Mouse (Mus musculus) myocyte (in vitro differentiated cells): ENCODE measurements around the gene Tmem176b.

Experiments used
- CEBPB ChIP-seq: IDR thresholded peaks from 2 replicates; pipeline ENCODE4 v1.6.1; 2011; ENCODE audit warnings: mild to moderate bottlenecking, moderate library complexity; ENCODE audit not compliant: poor library complexity, insufficient read depth, severe bottlenecking
- E2F4 ChIP-seq: IDR thresholded peaks from one replicate; pipeline ENCODE4 v1.6.1; 2011; ENCODE audit warnings: mild to moderate bottlenecking, control low read depth, moderate library complexity; ENCODE audit not compliant: insufficient read depth
- MAX ChIP-seq: IDR thresholded peaks from one replicate; pipeline ENCODE4 v1.6.1; 2011; ENCODE audit warnings: low read depth, mild to moderate bottlenecking, control low read depth
- MYOD1 ChIP-seq, 3 experiments: IDR thresholded peaks; one replicate each; pipeline ENCODE4 v1.6.1; 2011; ENCODE audit warnings: control low read depth in 2 of 3, low read depth in 2 of 3, mild to moderate bottlenecking in 2 of 3, moderate library complexity in 1 of 3; ENCODE audit not compliant: insufficient read length in 2 of 3, control insufficient read depth in 1 of 3
- MYOG ChIP-seq, 3 experiments: IDR thresholded peaks; one replicate each; pipeline ENCODE4 v1.6.1; 2011; ENCODE audit warnings: control low read depth in 2 of 3, low read depth in 2 of 3, mild to moderate bottlenecking in 2 of 3; ENCODE audit not compliant: insufficient read length in 2 of 3, control insufficient read depth in 1 of 3, insufficient read depth in 1 of 3
- POLR2A ChIP-seq: IDR thresholded peaks from one replicate; pipeline ENCODE4 v1.6.1; 2011; ENCODE audit warnings: low read depth, mild to moderate bottlenecking, control low read depth, moderate library complexity; ENCODE audit not compliant: insufficient read length
- POLR2AphosphoS2 ChIP-seq: IDR thresholded peaks from one replicate; pipeline ENCODE4 v1.6.1; 2011; ENCODE audit warnings: low read depth, control low read depth; ENCODE audit not compliant: insufficient read length
- TCF12 ChIP-seq: IDR thresholded peaks from one replicate; pipeline ENCODE4 v1.6.1; 2011; ENCODE audit warnings: mild to moderate bottlenecking, control low read depth; ENCODE audit not compliant: poor library complexity, insufficient read depth, severe bottlenecking
- USF1 ChIP-seq: IDR thresholded peaks from one replicate; pipeline ENCODE4 v1.6.1; 2011; ENCODE audit warnings: low read depth, mild to moderate bottlenecking, control low read depth, moderate library complexity

DNA sequence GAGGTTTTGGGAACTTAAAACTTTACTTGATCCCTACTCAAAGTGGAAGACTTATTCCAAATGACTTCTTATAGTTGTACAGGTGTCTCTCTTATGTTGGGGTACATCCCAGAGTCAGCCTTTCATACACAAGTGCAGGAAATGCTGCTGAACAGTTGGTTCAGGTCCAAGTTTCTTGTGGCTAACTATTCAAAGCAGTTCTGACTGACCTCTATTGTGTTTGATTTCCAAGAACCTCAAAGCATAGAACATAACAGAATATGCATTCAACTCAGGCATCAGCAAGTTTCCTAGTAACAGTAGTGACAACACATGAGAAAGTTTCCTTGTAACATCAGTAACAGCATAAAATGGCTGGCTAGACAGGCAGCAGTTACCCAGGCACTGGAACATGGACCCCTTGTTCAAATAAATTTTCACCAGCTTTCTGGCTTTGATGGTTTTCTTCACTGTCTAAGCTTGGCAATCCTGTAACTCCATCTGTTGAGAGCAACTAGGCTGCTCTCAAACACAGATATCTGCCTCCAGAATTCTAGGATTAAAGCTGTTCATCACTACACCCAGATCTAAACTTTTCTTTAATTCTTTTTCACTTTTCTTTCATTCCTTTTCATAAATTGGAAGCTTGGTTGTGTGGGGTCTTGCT is 37.8 kb downstream of the Tmem176b start:
- no peak for TF ChIP-seq E2F4
- no peak for TF ChIP-seq TCF12
- no peak for TF ChIP-seq POLR2A
- no peak for TF ChIP-seq MYOG (IDR thresholded peaks at IDR 0.05; ENCODE audit: control insufficient read depth in 1 of 3, insufficient read depth in 1 of 3, insufficient read length in 2 of 3, low read depth in 2 of 3)
- TF ChIP-seq POLR2AphosphoS2: no peak
- TF ChIP-seq MAX: no peak
- no peak for TF ChIP-seq USF1
- no peak for TF ChIP-seq MYOD1 (IDR thresholded peaks at IDR 0.05; ENCODE audit: control insufficient read depth in 1 of 3, insufficient read length in 2 of 3, low read depth in 2 of 3)
- TF ChIP-seq CEBPB: no peak
